Mouse (Mus musculus): ENCODE measurements around the gene Igf1r. TPM values are rescaled to one million over a fixed set of nuclear protein-coding genes. Genes with fewer than 3 reads are reported as not detected.

The Igf1r gene
- polyA plus RNA-seq, 1 experiment: 2.7 TPM

- 85% methylated on average over 8 of the region's 8 CpGs for WGBS
- no peaks in the 10 kb centered on the region for H3K4me1 ChIP-seq (ENCODE audit: control insufficient read depth, insufficient read depth, insufficient read length)
- no peak for DNase-seq (ENCODE audit: low read depth in 1 of 2, low spot score in 2 of 2)
- no peaks in the 10 kb centered on the region for H3K36me3 ChIP-seq (ENCODE audit: control insufficient read depth, insufficient read depth, low read length)
- no peaks in the 10 kb centered on the region for H3K27me3 ChIP-seq (ENCODE audit: control insufficient read depth, insufficient read depth, low read length)
- no peak for TF ChIP-seq CTCF (IDR thresholded peaks at IDR 0.05; ENCODE audit: extremely low read depth, insufficient read depth, insufficient read length, insufficient replicate concordance)
- no peak for TF ChIP-seq POLR2A (IDR thresholded peaks at IDR 0.05; ENCODE audit: low read depth, low read length)
- H3K4me3 ChIP-seq (ENCODE audit: extremely low read depth, insufficient read depth, insufficient read length): no peak overlapping the region
- H3K27ac ChIP-seq (ENCODE audit: insufficient read depth, low read length): no peak overlapping the region
Measured at GRCm38 (mm10) chr7:68205776-68206427, 253.3 kb downstream of the Igf1r start.

- WGBS: 31% methylated on average over 6 of the region's 6 CpGs
- peaks cover 3% of the 10 kb centered on the region; the same call in 1 of the 2 replicates for H3K4me1 ChIP-seq (ENCODE audit: control insufficient read depth, insufficient read depth, insufficient read length)
- no peak overlapping the region for H3K27ac ChIP-seq (ENCODE audit: insufficient read depth, low read length)
- TF ChIP-seq CTCF (IDR thresholded peaks at IDR 0.05; ENCODE audit: extremely low read depth, insufficient read depth, insufficient read length, insufficient replicate concordance) (no peak), POLR2A (IDR thresholded peaks at IDR 0.05; ENCODE audit: low read depth, low read length) (no peak)
- H3K4me3 ChIP-seq (ENCODE audit: extremely low read depth, insufficient read depth, insufficient read length): no peak overlapping the region
- H3K36me3 ChIP-seq (ENCODE audit: control insufficient read depth, insufficient read depth, low read length): no peaks in the 10 kb centered on the region
- no peaks in the 10 kb centered on the region for H3K27me3 ChIP-seq (ENCODE audit: control insufficient read depth, insufficient read depth, low read length)
- DNase-seq (ENCODE audit: low read depth in 1 of 2, low spot score in 2 of 2): peak in 1 of 2 experiments; percentile 31
Measured at GRCm38 (mm10) chr7:68209039-68209438, 256.4 kb downstream of the Igf1r start.

- no peak for DNase-seq (ENCODE audit: low read depth in 1 of 2, low spot score in 2 of 2)
- WGBS: 82% methylated on average over 4 of the region's 4 CpGs
Measured at GRCm38 (mm10) chr7:68210417-68210816, 257.8 kb downstream of the Igf1r start.

GRCm38 (mm10) chr7:68211883-68212282 is 259.3 kb downstream of the Igf1r start:
- H3K36me3 ChIP-seq (ENCODE audit: control insufficient read depth, insufficient read depth, low read length): no peaks in the 10 kb centered on the region
- 90% methylated on average over 7 of the region's 7 CpGs for WGBS

More at GRCm38 (mm10) chr7:68210417-68210816, 257.8 kb downstream of the Igf1r start:
- Histone ChIP-seq H3K36me3 (ENCODE audit: control insufficient read depth, insufficient read depth, low read length) (no peaks in the 10 kb centered on the region), H3K27ac (ENCODE audit: insufficient read depth, low read length) (no peak overlapping the region), H3K4me3 (ENCODE audit: extremely low read depth, insufficient read depth, insufficient read length) (no peak overlapping the region), H3K27me3 (ENCODE audit: control insufficient read depth, insufficient read depth, low read length) (no peaks in the 10 kb centered on the region), H3K4me1 (ENCODE audit: control insufficient read depth, insufficient read depth, insufficient read length) (peaks cover 3% of the 10 kb centered on the region; the same call in 1 of the 2 replicates)
- TF ChIP-seq CTCF (IDR thresholded peaks at IDR 0.05; ENCODE audit: extremely low read depth, insufficient read depth, insufficient read length, insufficient replicate concordance): no peak
- no peak for TF ChIP-seq POLR2A (IDR thresholded peaks at IDR 0.05; ENCODE audit: low read depth, low read length)

GRCm38 (mm10) chr7:68213842-68214241 is 261.2 kb downstream of the Igf1r start:
- Histone ChIP-seq H3K36me3 (ENCODE audit: control insufficient read depth, insufficient read depth, low read length) (no peaks in the 10 kb centered on the region), H3K4me3 (ENCODE audit: extremely low read depth, insufficient read depth, insufficient read length) (no peak overlapping the region), H3K4me1 (ENCODE audit: control insufficient read depth, insufficient read depth, insufficient read length) (peaks cover 3% of the 10 kb centered on the region; the same call in 1 of the 2 replicates), H3K27ac (ENCODE audit: insufficient read depth, low read length) (no peak overlapping the region), H3K27me3 (ENCODE audit: control insufficient read depth, insufficient read depth, low read length) (no peaks in the 10 kb centered on the region)
- TF ChIP-seq POLR2A (IDR thresholded peaks at IDR 0.05; ENCODE audit: low read depth, low read length) (no peak), CTCF (IDR thresholded peaks at IDR 0.05; ENCODE audit: extremely low read depth, insufficient read depth, insufficient read length, insufficient replicate concordance) (no peak)
- DNase-seq (ENCODE audit: low read depth in 1 of 2, low spot score in 2 of 2): no peak
- WGBS: 53% methylated on average over 5 of the region's 5 CpGs

More at GRCm38 (mm10) chr7:68211883-68212282, 259.3 kb downstream of the Igf1r start:
- no peak overlapping the region for H3K27ac ChIP-seq (ENCODE audit: insufficient read depth, low read length)
- H3K4me3 ChIP-seq (ENCODE audit: extremely low read depth, insufficient read depth, insufficient read length): no peak overlapping the region
- DNase-seq (ENCODE audit: low read depth in 1 of 2, low spot score in 2 of 2): no peak
- TF ChIP-seq CTCF (IDR thresholded peaks at IDR 0.05; ENCODE audit: extremely low read depth, insufficient read depth, insufficient read length, insufficient replicate concordance): no peak
- TF ChIP-seq POLR2A (IDR thresholded peaks at IDR 0.05; ENCODE audit: low read depth, low read length): no peak
- H3K27me3 ChIP-seq (ENCODE audit: control insufficient read depth, insufficient read depth, low read length): no peaks in the 10 kb centered on the region
- peaks cover 3% of the 10 kb centered on the region; the same call in 1 of the 2 replicates for H3K4me1 ChIP-seq (ENCODE audit: control insufficient read depth, insufficient read depth, insufficient read length)

- TF ChIP-seq POLR2A (IDR thresholded peaks at IDR 0.05; ENCODE audit: low read depth, low read length): no peak
- no peak for TF ChIP-seq CTCF (IDR thresholded peaks at IDR 0.05; ENCODE audit: extremely low read depth, insufficient read depth, insufficient read length, insufficient replicate concordance)
- no peaks in the 10 kb centered on the region for H3K27me3 ChIP-seq (ENCODE audit: control insufficient read depth, insufficient read depth, low read length)
- DNase-seq (ENCODE audit: low read depth in 1 of 2, low spot score in 2 of 2): no peak
- H3K27ac ChIP-seq (ENCODE audit: insufficient read depth, low read length): no peak overlapping the region
- no peak overlapping the region for H3K4me3 ChIP-seq (ENCODE audit: extremely low read depth, insufficient read depth, insufficient read length)
- H3K4me1 ChIP-seq (ENCODE audit: control insufficient read depth, insufficient read depth, insufficient read length): peaks cover 3% of the 10 kb centered on the region; the same call in 1 of the 2 replicates
- H3K36me3 ChIP-seq (ENCODE audit: control insufficient read depth, insufficient read depth, low read length): no peaks in the 10 kb centered on the region
- 92% methylated on average over 18 of the region's 18 CpGs for WGBS
Measured at GRCm38 (mm10) chr7:68215522-68216070, 263.0 kb downstream of the Igf1r start.

- no peak overlapping the region for H3K4me3 ChIP-seq (ENCODE audit: extremely low read depth, insufficient read depth, insufficient read length)
- H3K36me3 ChIP-seq (ENCODE audit: control insufficient read depth, insufficient read depth, low read length): no peaks in the 10 kb centered on the region
- TF ChIP-seq POLR2A (IDR thresholded peaks at IDR 0.05; ENCODE audit: low read depth, low read length) (no peak), CTCF (IDR thresholded peaks at IDR 0.05; ENCODE audit: extremely low read depth, insufficient read depth, insufficient read length, insufficient replicate concordance) (no peak)
- H3K4me1 ChIP-seq (ENCODE audit: control insufficient read depth, insufficient read depth, insufficient read length): no peaks in the 10 kb centered on the region
- H3K27me3 ChIP-seq (ENCODE audit: control insufficient read depth, insufficient read depth, low read length): no peaks in the 10 kb centered on the region
- WGBS: 87% methylated on average over 11 of the region's 11 CpGs
- no peak for DNase-seq (ENCODE audit: low read depth in 1 of 2, low spot score in 2 of 2)
- H3K27ac ChIP-seq (ENCODE audit: insufficient read depth, low read length): no peak overlapping the region
Measured at GRCm38 (mm10) chr7:68218879-68219278, 266.3 kb downstream of the Igf1r start.

All from spleen, adult 2 months (tissue).